Comparison of ENCODE assay signal across 9 mouse cellular contexts in genomic region chr14:37276728-37277695, GRCm38 (mm10).
A peak's percentile ranks its signal among the peaks of the same experiment; 100 is the strongest.
DNase-seq lines count a peak whose midpoint lies in the region; ATAC-seq and TF ChIP-seq lines count a peak whose summit lies in the region.
"Had no signal": no experiment of that assay in that cellular context is flagged by ENCODE, and none has a peak within 500 bp of the region (broad histone marks: within the 10 kb centered on the region; RNA-seq: fewer than 3 reads in every experiment).

No protein-coding gene starts in this region.

- intact Hi-C loops in gastrocnemius, adult 2 months (cut with DNase I) = no loop called here
- intact Hi-C loops in gastrocnemius, postnatal 36 days (cut with DNase I) = no loop called here

- ATAC-seq in lung, postnatal 0 days = no peak
- no peak for ATAC-seq in inflammation-experienced regulatory T-cells, adult 6 months

- H3K4me2 ChIP-seq in lung, postnatal 0 days (replicated peaks; ENCODE audit: low read depth, low read length) = no peak overlapping the region
- H3K4me2 ChIP-seq: heart, embryonic 13.5 days had no signal

- no peaks in the 10 kb centered on the region for H3K4me1 ChIP-seq in lung, postnatal 0 days (ENCODE audit: insufficient read depth, low read depth, low read length)
- H3K4me1 ChIP-seq: heart, embryonic 13.5 days had no signal

- H3K4me3 ChIP-seq in gastrocnemius, adult 2 months = no peak overlapping the region
- no peak overlapping the region for H3K4me3 ChIP-seq in lung, postnatal 0 days (ENCODE audit: low read depth, low read length)
- H3K4me3 ChIP-seq: heart, embryonic 13.5 days had no signal

- no peak overlapping the region for H3K9ac ChIP-seq in lung, postnatal 0 days (replicated peaks; ENCODE audit: low read depth)
- H3K9ac ChIP-seq: heart, embryonic 13.5 days had no signal

- no peak for TF ChIP-seq EP300 in lung, postnatal 0 days (IDR thresholded peaks at IDR 0.05)

- no peak overlapping the region for H3K27ac ChIP-seq in gastrocnemius, adult 2 months
- H3K27ac ChIP-seq in lung, postnatal 0 days (ENCODE audit: low read length) = no peak overlapping the region
- H3K27ac ChIP-seq: heart, embryonic 13.5 days had no signal

- H3K9me3 ChIP-seq in lung, postnatal 0 days (ENCODE audit: low read length) = no peaks in the 10 kb centered on the region
- H3K9me3 ChIP-seq: heart, embryonic 13.5 days had no signal

- no peak for DNase-seq in gastrocnemius, adult 2 months
- no peak for DNase-seq in gastrocnemius, postnatal 25 days
- DNase-seq in thymus, postnatal 4 days = peak; percentile 5
- DNase-seq in thymus, postnatal 25 days = no peak
- peak; percentile 18 for DNase-seq in forelimb bud, embryonic 11.5 days (ENCODE audit: low read depth, low spot score)
- DNase-seq in lung, postnatal 0 days (ENCODE audit: low spot score) = peak; percentile 22
- no peak for DNase-seq in gastrocnemius, postnatal 36 days

- H3K27me3 ChIP-seq in lung, postnatal 0 days (replicated peaks; ENCODE audit: insufficient read depth, low read length) = no peaks in the 10 kb centered on the region
- H3K27me3 ChIP-seq: heart, embryonic 13.5 days had no signal

- no peaks in the 10 kb centered on the region for H3K36me3 ChIP-seq in lung, postnatal 0 days (ENCODE audit: insufficient read depth, low read length)
- H3K36me3 ChIP-seq: heart, embryonic 13.5 days had no signal

- peak; percentile 64 for TF ChIP-seq CTCF in gastrocnemius, adult 2 months (IDR thresholded peaks at IDR 0.05)
- peak; percentile 66 for TF ChIP-seq CTCF in lung, postnatal 0 days (IDR thresholded peaks at IDR 0.05)

- 54% methylated on average over 7 of the region's 7 CpGs for WGBS in lung, postnatal 0 days

Comparison
In these comparisons a context has a peak if more than half of its experiments do, and no peak if none do; other contexts are left out.
1. DNase-seq: peak in thymus, postnatal 4 days (single experiment), forelimb bud, embryonic 11.5 days (single experiment) and lung, postnatal 0 days (single experiment); none in gastrocnemius, adult 2 months (single experiment), gastrocnemius, postnatal 25 days (single experiment), thymus, postnatal 25 days (single experiment) and gastrocnemius, postnatal 36 days (0 of 2).